Mouse (Mus musculus): ENCODE results near the gene Cacna1c.

The Cacna1c gene

GRCm38 (mm10) chr6:118757533-118758289, 438.5 kb downstream of the Cacna1c start:
- Histone ChIP-seq H3K9me3 (ENCODE audit: low read length) (no peaks in the 10 kb centered on the region), H3K36me3 (ENCODE audit: insufficient read depth, low read length) (no peaks in the 10 kb centered on the region), H3K4me3 (replicated peaks; ENCODE audit: low read length) (no peak overlapping the region), H3K27me3 (ENCODE audit: insufficient read depth, low read length) (no peaks in the 10 kb centered on the region), H3K4me1 (replicated peaks; ENCODE audit: low read depth, low read length) (no peaks in the 10 kb centered on the region)
- TF ChIP-seq NANOG (IDR thresholded peaks at IDR 0.05; ENCODE audit: borderline replicate concordance, low read length) (no peak), POU5F1 (IDR thresholded peaks at IDR 0.05; ENCODE audit: borderline replicate concordance, low read length) (no peak), CTCF (conservative IDR thresholded peaks at IDR 0.05; ENCODE audit: low read length) (no peak)

GRCm38 (mm10) chr6:118756511-118756910, 439.7 kb downstream of the Cacna1c start:
- H3K9me3 ChIP-seq (ENCODE audit: low read length): no peaks in the 10 kb centered on the region
- H3K4me1 ChIP-seq (replicated peaks; ENCODE audit: low read depth, low read length): no peaks in the 10 kb centered on the region
- H3K36me3 ChIP-seq (ENCODE audit: insufficient read depth, low read length): no peaks in the 10 kb centered on the region
- H3K4me3 ChIP-seq (replicated peaks; ENCODE audit: low read length): no peak overlapping the region
- H3K27me3 ChIP-seq (ENCODE audit: insufficient read depth, low read length): peaks cover 4% of the 10 kb centered on the region; the same call in 1 of the 2 replicates
- TF ChIP-seq CTCF (conservative IDR thresholded peaks at IDR 0.05; ENCODE audit: low read length) (no peak), NANOG (IDR thresholded peaks at IDR 0.05; ENCODE audit: borderline replicate concordance, low read length) (no peak), POU5F1 (IDR thresholded peaks at IDR 0.05; ENCODE audit: borderline replicate concordance, low read length) (no peak)

GRCm38 (mm10) chr6:118755768-118756167, 440.4 kb downstream of the Cacna1c start:
- H3K4me1 ChIP-seq (replicated peaks; ENCODE audit: low read depth, low read length): no peaks in the 10 kb centered on the region
- no peaks in the 10 kb centered on the region for H3K36me3 ChIP-seq (ENCODE audit: insufficient read depth, low read length)
- TF ChIP-seq NANOG (IDR thresholded peaks at IDR 0.05; ENCODE audit: borderline replicate concordance, low read length) (no peak), CTCF (conservative IDR thresholded peaks at IDR 0.05; ENCODE audit: low read length) (no peak), POU5F1 (IDR thresholded peaks at IDR 0.05; ENCODE audit: borderline replicate concordance, low read length) (no peak)
- H3K9me3 ChIP-seq (ENCODE audit: low read length): 0 out of 2 replicates have a peak, but pooled peaks cover 2% of the 10 kb centered on the region
- no peak overlapping the region for H3K4me3 ChIP-seq (replicated peaks; ENCODE audit: low read length)
- peaks cover 4% of the 10 kb centered on the region; the same call in 1 of the 2 replicates for H3K27me3 ChIP-seq (ENCODE audit: insufficient read depth, low read length)

- Histone ChIP-seq H3K9me3 (ENCODE audit: low read length) (0 out of 2 replicates have a peak, but pooled peaks cover 5% of the 10 kb centered on the region), H3K27me3 (ENCODE audit: insufficient read depth, low read length) (peaks cover 8% of the 10 kb centered on the region; the same call in 1 of the 2 replicates), H3K4me3 (replicated peaks; ENCODE audit: low read length) (no peak overlapping the region), H3K4me1 (replicated peaks; ENCODE audit: low read depth, low read length) (no peaks in the 10 kb centered on the region), H3K36me3 (ENCODE audit: insufficient read depth, low read length) (no peaks in the 10 kb centered on the region)
- TF ChIP-seq NANOG (IDR thresholded peaks at IDR 0.05; ENCODE audit: borderline replicate concordance, low read length): no peak
- TF ChIP-seq POU5F1 (IDR thresholded peaks at IDR 0.05; ENCODE audit: borderline replicate concordance, low read length): no peak
- no peak for TF ChIP-seq CTCF (conservative IDR thresholded peaks at IDR 0.05; ENCODE audit: low read length)
Observed at GRCm38 (mm10) chr6:118754439-118754838, 441.8 kb downstream of the Cacna1c start.

GRCm38 (mm10) chr6:118753787-118754186, 442.4 kb downstream of the Cacna1c start:
- TF ChIP-seq NANOG (IDR thresholded peaks at IDR 0.05; ENCODE audit: borderline replicate concordance, low read length) (no peak), CTCF (conservative IDR thresholded peaks at IDR 0.05; ENCODE audit: low read length) (no peak), POU5F1 (IDR thresholded peaks at IDR 0.05; ENCODE audit: borderline replicate concordance, low read length) (no peak)
- H3K36me3 ChIP-seq (ENCODE audit: insufficient read depth, low read length): no peaks in the 10 kb centered on the region
- H3K9me3 ChIP-seq (ENCODE audit: low read length): 0 out of 2 replicates have a peak, but pooled peaks cover 5% of the 10 kb centered on the region
- H3K27me3 ChIP-seq (ENCODE audit: insufficient read depth, low read length): peaks cover 8% of the 10 kb centered on the region; the same call in 1 of the 2 replicates
- H3K4me1 ChIP-seq (replicated peaks; ENCODE audit: low read depth, low read length): no peaks in the 10 kb centered on the region
- H3K4me3 ChIP-seq (replicated peaks; ENCODE audit: low read length): no peak overlapping the region

GRCm38 (mm10) chr6:118753064-118753463, 443.2 kb downstream of the Cacna1c start:
- Histone ChIP-seq H3K4me1 (replicated peaks; ENCODE audit: low read depth, low read length) (no peaks in the 10 kb centered on the region), H3K4me3 (replicated peaks; ENCODE audit: low read length) (no peak overlapping the region), H3K36me3 (ENCODE audit: insufficient read depth, low read length) (no peaks in the 10 kb centered on the region), H3K27me3 (ENCODE audit: insufficient read depth, low read length) (peaks cover 8% of the 10 kb centered on the region; the same call in 1 of the 2 replicates), H3K9me3 (ENCODE audit: low read length) (0 out of 2 replicates have a peak, but pooled peaks cover 5% of the 10 kb centered on the region)
- no peak for TF ChIP-seq NANOG (IDR thresholded peaks at IDR 0.05; ENCODE audit: borderline replicate concordance, low read length)
- TF ChIP-seq POU5F1 (IDR thresholded peaks at IDR 0.05; ENCODE audit: borderline replicate concordance, low read length): no peak
- TF ChIP-seq CTCF (conservative IDR thresholded peaks at IDR 0.05; ENCODE audit: low read length): no peak

GRCm38 (mm10) chr6:118749285-118749684, 446.9 kb downstream of the Cacna1c start:
- Histone ChIP-seq H3K4me3 (replicated peaks; ENCODE audit: low read length) (no peak overlapping the region), H3K36me3 (ENCODE audit: insufficient read depth, low read length) (no peaks in the 10 kb centered on the region), H3K27me3 (ENCODE audit: insufficient read depth, low read length) (peaks cover 8% of the 10 kb centered on the region; the same call in 1 of the 2 replicates), H3K9me3 (ENCODE audit: low read length) (0 out of 2 replicates have a peak, but pooled peaks cover 5% of the 10 kb centered on the region), H3K4me1 (replicated peaks; ENCODE audit: low read depth, low read length) (no peaks in the 10 kb centered on the region)
- TF ChIP-seq NANOG (IDR thresholded peaks at IDR 0.05; ENCODE audit: borderline replicate concordance, low read length) (no peak), POU5F1 (IDR thresholded peaks at IDR 0.05; ENCODE audit: borderline replicate concordance, low read length) (no peak), CTCF (conservative IDR thresholded peaks at IDR 0.05; ENCODE audit: low read length) (no peak)

- Histone ChIP-seq H3K9me3 (ENCODE audit: low read length) (no peaks in the 10 kb centered on the region), H3K36me3 (ENCODE audit: insufficient read depth, low read length) (no peaks in the 10 kb centered on the region), H3K27me3 (ENCODE audit: insufficient read depth, low read length) (no peaks in the 10 kb centered on the region), H3K4me1 (replicated peaks; ENCODE audit: low read depth, low read length) (no peaks in the 10 kb centered on the region), H3K4me3 (replicated peaks; ENCODE audit: low read length) (no peak overlapping the region)
- TF ChIP-seq NANOG (IDR thresholded peaks at IDR 0.05; ENCODE audit: borderline replicate concordance, low read length): no peak
- TF ChIP-seq CTCF (conservative IDR thresholded peaks at IDR 0.05; ENCODE audit: low read length): no peak
- TF ChIP-seq POU5F1 (IDR thresholded peaks at IDR 0.05; ENCODE audit: borderline replicate concordance, low read length): no peak
Observed at GRCm38 (mm10) chr6:118742701-118743100, 453.5 kb downstream of the Cacna1c start.
